Mouse (Mus musculus) MEL (cell line): ENCODE measurements around the gene Mgat5. TPM values are rescaled to one million over a fixed set of nuclear protein-coding genes. Genes with fewer than 3 reads are reported as not detected.

Experiments
- DNase-seq: peaks from one replicate; pipeline ENCODE4 v3.0.0; 2011; ENCODE audit warnings: low read depth, low spot score
- H3K27ac ChIP-seq: 2 replicates; pipeline ENCODE4 v1.5.1; 2012; ENCODE audit warnings: low read depth, mild to moderate bottlenecking, control low read depth, low read length, moderate library complexity; ENCODE audit not compliant: control insufficient read depth
- H3K27me3 ChIP-seq, 2 experiments: fragments of 150-350 bp in 1 of 2; sonication (generic) in 1 of 2; 2 replicates each; pipeline ENCODE4 v1.6.1; 2012; ENCODE audit warnings: low read length in 2 of 2, mild to moderate bottlenecking in 2 of 2, improper control_type of control experiment in 1 of 2, moderate library complexity in 1 of 2; ENCODE audit not compliant: insufficient read depth in 2 of 2, control insufficient read depth in 1 of 2
- H3K36me3 ChIP-seq, 2 experiments: 2 replicates each; pipeline ENCODE4 v1.6.1; 2012 to 2014; ENCODE audit warnings: low read length in 2 of 2, improper control_type of control experiment in 1 of 2, inconsistent platforms in 1 of 2, mild to moderate bottlenecking in 1 of 2; ENCODE audit not compliant: insufficient read depth in 2 of 2, control insufficient read depth in 1 of 2
- H3K4me1 ChIP-seq, 2 experiments: fragments of 150-350 bp in 1 of 2; sonication (generic) in 1 of 2; 2 replicates each; pipeline ENCODE4 v1.6.1; 2012; ENCODE audit warnings: low read length in 2 of 2, improper control_type of control experiment in 1 of 2, mild to moderate bottlenecking in 1 of 2; ENCODE audit not compliant: insufficient read depth in 2 of 2, control insufficient read depth in 1 of 2
- H3K4me3 ChIP-seq, 2 experiments: fragments of 150-350 bp in 1 of 2; sonication (generic) in 1 of 2; 2 replicates each; pipeline ENCODE4 v1.5.1; 2012; ENCODE audit warnings: low read depth in 2 of 2, low read length in 2 of 2, mild to moderate bottlenecking in 2 of 2, moderate library complexity in 2 of 2, control low read depth in 1 of 2, improper control_type of control experiment in 1 of 2; ENCODE audit not compliant: control insufficient read depth in 1 of 2, insufficient read depth in 1 of 2
- H3K79me2 ChIP-seq: 2 replicates; pipeline ENCODE4 v1.6.1; 2012; ENCODE audit warnings: mild to moderate bottlenecking, low read length, moderate library complexity; ENCODE audit not compliant: control insufficient read depth, poor library complexity, insufficient read depth
- H3K9ac ChIP-seq: 2 replicates; pipeline ENCODE4 v1.6.1; 2012; ENCODE audit warnings: low read depth, mild to moderate bottlenecking, control low read depth, low read length, moderate library complexity; ENCODE audit not compliant: control insufficient read depth, poor library complexity, severe bottlenecking
- H3K9me3 ChIP-seq: fragments of 150-350 bp; sonication (generic); replicated peaks from 2 replicates; pipeline ENCODE4 v1.6.1; 2012; ENCODE audit warnings: mild to moderate bottlenecking, low read length, improper control_type of control experiment, moderate library complexity; ENCODE audit not compliant: insufficient read depth
- BHLHE40 ChIP-seq: IDR thresholded peaks from 2 replicates; pipeline ENCODE4 v1.6.1; 2012; ENCODE audit warnings: low read depth, mild to moderate bottlenecking, inconsistent platforms, low read length, improper control_type of control experiment, borderline replicate concordance
- ELF1 ChIP-seq: IDR thresholded peaks from 2 replicates; pipeline ENCODE4 v1.6.1; 2014; ENCODE audit warnings: low read depth, mild to moderate bottlenecking, inconsistent platforms, low read length, improper control_type of control experiment, moderate library complexity
- ETS1 ChIP-seq: IDR thresholded peaks from 2 replicates; pipeline ENCODE4 v1.6.1; 2012; ENCODE audit warnings: low read depth, mild to moderate bottlenecking, inconsistent platforms, low read length, improper control_type of control experiment, moderate library complexity
- GATA1 ChIP-seq: IDR thresholded peaks from 2 replicates; pipeline ENCODE4 v1.6.1; 2011; ENCODE audit warnings: low read depth, low read length, improper control_type of control experiment
- HCFC1 ChIP-seq: IDR thresholded peaks from 2 replicates; pipeline ENCODE4 v1.6.1; 2012; ENCODE audit warnings: low read depth, mild to moderate bottlenecking, inconsistent platforms, low read length, improper control_type of control experiment, moderate library complexity
- MAX ChIP-seq: IDR thresholded peaks from 2 replicates; pipeline ENCODE4 v1.6.1; 2011; ENCODE audit warnings: low read length, improper control_type of control experiment
- MXI1 ChIP-seq: IDR thresholded peaks from 2 replicates; pipeline ENCODE4 v1.6.1; 2011; ENCODE audit warnings: mild to moderate bottlenecking, low read depth, low read length, improper control_type of control experiment
- NRF1 ChIP-seq: IDR thresholded peaks from 2 replicates; pipeline ENCODE4 v1.6.1; 2014; ENCODE audit warnings: low read depth, mild to moderate bottlenecking, inconsistent platforms, low read length, improper control_type of control experiment, moderate library complexity; ENCODE audit not compliant: poor library complexity, insufficient read depth, severe bottlenecking
- POLR2AphosphoS2 ChIP-seq: IDR thresholded peaks from 2 replicates; pipeline ENCODE4 v1.6.1; 2011; ENCODE audit warnings: low read length, improper control_type of control experiment
- POLR2AphosphoS5 ChIP-seq: IDR thresholded peaks from 2 replicates; pipeline ENCODE4 v1.6.1; 2012; ENCODE audit warnings: low read depth, borderline replicate concordance, mild to moderate bottlenecking, inconsistent platforms, low read length, moderate library complexity, mixed read lengths
- RCOR1 ChIP-seq: IDR thresholded peaks from 2 replicates; pipeline ENCODE4 v1.6.1; 2012; ENCODE audit warnings: low read depth, mild to moderate bottlenecking, inconsistent platforms, low read length, improper control_type of control experiment
- SMC3 ChIP-seq: IDR thresholded peaks from 2 replicates; pipeline ENCODE4 v1.6.1; 2011; ENCODE audit warnings: low read depth, low read length, improper control_type of control experiment
- TAL1 ChIP-seq: IDR thresholded peaks from 2 replicates; pipeline ENCODE4 v1.6.1; 2012; ENCODE audit warnings: mild to moderate bottlenecking, inconsistent platforms, low read length, moderate library complexity, mixed read lengths
- TBP ChIP-seq: IDR thresholded peaks from 2 replicates; pipeline ENCODE4 v1.8.0; 2011; ENCODE audit warnings: low read depth, low read length, improper control_type of control experiment
- ZKSCAN1 ChIP-seq: IDR thresholded peaks from 2 replicates; pipeline ENCODE4 v1.6.1; 2012; ENCODE audit warnings: low read depth, mild to moderate bottlenecking, inconsistent platforms, low read length, improper control_type of control experiment, moderate library complexity
- polyA plus RNA-seq, 2 experiments: library from polyadenylated mRNA; stranded (reverse) in 1 of 2; unstranded in 1 of 2; fragments of >175 nt in 1 of 2; fragments of >200 nt in 1 of 2; gene quantifications; 2 replicates each; pipeline versions ENCODE4 v1.2.1 to v1.2.4; 2012; ENCODE audit warnings: low replicate concordance in 2 of 2, low read depth in 1 of 2; ENCODE audit not compliant: insufficient read length in 2 of 2, insufficient read depth in 1 of 2, missing spikeins in 1 of 2
- total RNA-seq: library from RNA; depleted of rRNA; stranded (reverse); fragments of 300-350 nt; gene quantifications from 2 replicates; pipeline ENCODE4 v1.2.3, GENCODE M21; 2012

Mgat5 gene
- total and polyA plus RNA-seq, 3 experiments = 6.9 to 9.5 TPM; not detected in 1

- H3K27ac ChIP-seq = no peak overlapping the region
- no peaks in the 10 kb centered on the region for H3K27me3 ChIP-seq
- TF ChIP-seq MXI1 (no peak), MAX (no peak), POLR2AphosphoS5 (no peak), GATA1 (no peak), HCFC1 (no peak), TBP (no peak), POLR2AphosphoS2 (no peak), SMC3 (no peak), BHLHE40 (no peak)
- peaks cover under 1 to 2% of the 10 kb centered on the region in 2 experiments; a peak in 3 of 4 replicates for H3K36me3 ChIP-seq
- H3K9ac ChIP-seq = no peak overlapping the region
- H3K4me3 ChIP-seq = no peak overlapping the region
- H3K79me2 ChIP-seq = no peaks in the 10 kb centered on the region
- H3K9me3 ChIP-seq = no peaks in the 10 kb centered on the region
- peaks cover 0 to 2% of the 10 kb centered on the region in 2 experiments; a peak in 1 of 4 replicates for H3K4me1 ChIP-seq
- no peak for DNase-seq
Observed at GRCm38 (mm10) chr1:127327773-127328172, 123.0 kb downstream of the Mgat5 start.

GRCm38 (mm10) chr1:127328354-127328875 is 123.6 kb downstream of the Mgat5 start:
- TF ChIP-seq ZKSCAN1 (no peak), ETS1 (no peak), BHLHE40 (no peak), TAL1 (no peak), RCOR1 (no peak)
- DNase-seq = no peak
- H3K79me2 ChIP-seq = no peaks in the 10 kb centered on the region
- no peaks in the 10 kb centered on the region; a peak in 1 of 4 replicates for H3K36me3 ChIP-seq
- peaks cover 0 to 2% of the 10 kb centered on the region in 2 experiments; a peak in 2 of 4 replicates for H3K4me1 ChIP-seq
- no peak overlapping the region for H3K4me3 ChIP-seq
- H3K27ac ChIP-seq = no peak overlapping the region
- H3K9ac ChIP-seq = no peak overlapping the region
- H3K9me3 ChIP-seq = no peaks in the 10 kb centered on the region
- no peaks in the 10 kb centered on the region for H3K27me3 ChIP-seq

GRCm38 (mm10) chr1:127329810-127330209 is 125.0 kb downstream of the Mgat5 start:
- Histone ChIP-seq H3K4me3 (no peak overlapping the region), H3K79me2 (no peaks in the 10 kb centered on the region), H3K9me3 (no peaks in the 10 kb centered on the region), H3K9ac (no peak overlapping the region), H3K27ac (no peak overlapping the region), H3K27me3 (no peaks in the 10 kb centered on the region), H3K4me1 (peaks cover 0 to 5% of the 10 kb centered on the region in 2 experiments; a peak in 2 of 4 replicates), H3K36me3 (no peaks in the 10 kb centered on the region; a peak in 1 of 4 replicates)
- no peak for DNase-seq
- TF ChIP-seq ELF1 = no peak
- TF ChIP-seq NRF1 = no peak
